Mouse (Mus musculus): ENCODE results near the gene Carhsp1. TPM values are rescaled to one million over a fixed set of nuclear protein-coding genes. Genes with fewer than 3 reads are reported as not detected.
A peak's percentile ranks its signal among the peaks of the same experiment; 100 is the strongest.

The Carhsp1 gene
- polyA plus RNA-seq, 1 experiment from 2014 or later: 200 TPM

- no peak for ATAC-seq
- Histone ChIP-seq H3K4me1 (replicated peaks; ENCODE audit: control insufficient read depth, insufficient read depth, low read length) (no peaks in the 10 kb centered on the region), H3K36me3 (ENCODE audit: control insufficient read depth, insufficient read depth) (peaks cover 39% of the 10 kb centered on the region), H3K4me2 (ENCODE audit: low read length) (no peak overlapping the region), H3K27me3 (replicated peaks; ENCODE audit: control insufficient read depth, insufficient read depth, low read length) (no peaks in the 10 kb centered on the region), H3K9ac (replicated peaks; ENCODE audit: low read depth, low read length) (no peak overlapping the region), H3K27ac (ENCODE audit: low read length) (no peak overlapping the region), H3K4me3 (replicated peaks; ENCODE audit: low read length) (no peak overlapping the region), H3K9me3 (ENCODE audit: control insufficient read depth, low read length) (no peaks in the 10 kb centered on the region)
- 91% methylated on average over 7 of the region's 7 CpGs for WGBS
These were observed 19.3 kb upstream of the Carhsp1 start for GRCm38 (mm10) chr16:8691206-8691605.

DNA sequence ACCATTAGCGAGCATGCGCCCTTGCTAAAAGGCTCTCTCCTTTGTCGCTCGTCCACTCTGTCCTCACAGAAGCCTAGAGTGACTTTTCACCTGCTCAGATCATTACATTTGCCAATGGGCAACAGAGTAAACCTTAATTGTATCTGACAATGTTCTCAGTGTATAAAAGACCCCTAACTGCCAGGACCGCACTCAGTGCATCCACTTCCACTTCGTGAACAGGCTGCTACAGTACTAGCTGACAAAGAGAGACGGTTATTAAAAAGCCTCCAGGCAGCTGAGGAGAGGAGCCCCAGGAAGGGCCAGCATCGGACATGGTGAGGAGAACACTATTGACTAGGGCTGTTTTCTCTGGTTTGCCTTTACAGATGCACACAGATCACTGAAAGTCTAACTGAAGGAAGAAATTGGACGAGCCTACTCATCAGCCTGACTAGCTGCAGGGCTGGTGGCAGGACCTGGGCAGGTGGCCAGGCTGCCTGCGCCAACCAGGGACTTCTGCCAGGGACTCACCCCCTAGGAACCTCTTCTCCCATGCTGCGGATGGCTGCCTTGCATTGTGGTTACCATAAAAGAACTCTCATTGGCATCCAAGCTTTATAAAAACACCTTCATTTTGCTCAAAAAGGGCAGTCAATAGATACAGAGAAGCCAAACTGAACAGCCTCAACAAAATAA lies 18.2 kb upstream of the Carhsp1 start:
- Histone ChIP-seq H3K9me3 (ENCODE audit: control insufficient read depth, low read length) (no peaks in the 10 kb centered on the region), H3K4me2 (ENCODE audit: low read length) (no peak overlapping the region), H3K9ac (replicated peaks; ENCODE audit: low read depth, low read length) (no peak overlapping the region), H3K4me1 (replicated peaks; ENCODE audit: control insufficient read depth, insufficient read depth, low read length) (no peaks in the 10 kb centered on the region), H3K36me3 (ENCODE audit: control insufficient read depth, insufficient read depth) (peaks cover 36% of the 10 kb centered on the region), H3K4me3 (replicated peaks; ENCODE audit: low read length) (no peak overlapping the region), H3K27me3 (replicated peaks; ENCODE audit: control insufficient read depth, insufficient read depth, low read length) (no peaks in the 10 kb centered on the region), H3K27ac (ENCODE audit: low read length) (no peak overlapping the region)
- 57% methylated on average over 11 of the region's 11 CpGs for WGBS
- peak; percentile 58 for ATAC-seq

- H3K4me3 ChIP-seq (replicated peaks; ENCODE audit: low read length): no peak overlapping the region
- no peaks in the 10 kb centered on the region for H3K27me3 ChIP-seq (replicated peaks; ENCODE audit: control insufficient read depth, insufficient read depth, low read length)
- no peak for ATAC-seq
- no peaks in the 10 kb centered on the region for H3K4me1 ChIP-seq (replicated peaks; ENCODE audit: control insufficient read depth, insufficient read depth, low read length)
- no peak overlapping the region for H3K9ac ChIP-seq (replicated peaks; ENCODE audit: low read depth, low read length)
- H3K4me2 ChIP-seq (ENCODE audit: low read length): no peak overlapping the region
- peaks cover 22% of the 10 kb centered on the region for H3K36me3 ChIP-seq (ENCODE audit: control insufficient read depth, insufficient read depth)
- H3K27ac ChIP-seq (ENCODE audit: low read length): no peak overlapping the region
- no peaks in the 10 kb centered on the region for H3K9me3 ChIP-seq (ENCODE audit: control insufficient read depth, low read length)
These were observed 15.7 kb upstream of the Carhsp1 start for GRCm38 (mm10) chr16:8687559-8688112.

DNA sequence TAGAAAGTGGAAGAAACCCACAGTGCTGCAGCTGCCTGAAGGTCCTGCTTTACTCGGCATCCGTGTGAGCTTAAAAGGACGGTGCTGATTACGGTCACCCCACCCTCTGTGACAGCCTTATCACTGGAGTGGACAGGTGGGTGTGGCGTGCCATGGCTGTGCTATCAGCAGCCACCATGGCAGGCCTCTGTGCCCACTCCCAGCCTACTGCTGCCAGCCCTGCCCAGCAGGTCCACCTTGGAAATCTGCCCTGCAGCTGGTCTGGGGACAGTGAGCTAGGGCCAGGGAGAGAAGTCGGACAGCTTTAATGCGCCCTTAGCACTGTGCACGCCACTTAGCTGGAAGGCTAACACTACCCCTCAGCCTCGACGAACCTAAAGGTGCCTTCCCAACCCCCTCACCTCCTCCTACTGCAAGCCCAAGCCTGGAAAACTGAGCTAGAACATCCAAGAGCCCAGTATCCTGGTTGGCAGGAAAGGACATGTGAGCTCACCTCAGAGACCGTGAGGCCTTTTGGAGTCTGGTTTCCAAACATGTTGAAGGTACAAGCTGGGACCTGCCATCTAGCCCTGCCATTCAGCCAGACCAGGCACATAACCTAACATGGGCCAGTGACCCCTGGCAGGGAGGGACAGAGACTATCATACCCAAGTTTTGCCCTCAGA lies 15.0 kb upstream of the Carhsp1 start:
- Histone ChIP-seq H3K27me3 (replicated peaks; ENCODE audit: control insufficient read depth, insufficient read depth, low read length) (no peaks in the 10 kb centered on the region), H3K9ac (replicated peaks; ENCODE audit: low read depth, low read length) (no peak overlapping the region), H3K4me2 (ENCODE audit: low read length) (no peak overlapping the region), H3K9me3 (ENCODE audit: control insufficient read depth, low read length) (no peaks in the 10 kb centered on the region), H3K4me3 (replicated peaks; ENCODE audit: low read length) (no peak overlapping the region), H3K4me1 (replicated peaks; ENCODE audit: control insufficient read depth, insufficient read depth, low read length) (no peaks in the 10 kb centered on the region), H3K36me3 (ENCODE audit: control insufficient read depth, insufficient read depth) (peaks cover 16% of the 10 kb centered on the region), H3K27ac (ENCODE audit: low read length) (no peak overlapping the region)
- WGBS: 84% methylated on average over 11 of the region's 11 CpGs
- no peak for ATAC-seq

DNA sequence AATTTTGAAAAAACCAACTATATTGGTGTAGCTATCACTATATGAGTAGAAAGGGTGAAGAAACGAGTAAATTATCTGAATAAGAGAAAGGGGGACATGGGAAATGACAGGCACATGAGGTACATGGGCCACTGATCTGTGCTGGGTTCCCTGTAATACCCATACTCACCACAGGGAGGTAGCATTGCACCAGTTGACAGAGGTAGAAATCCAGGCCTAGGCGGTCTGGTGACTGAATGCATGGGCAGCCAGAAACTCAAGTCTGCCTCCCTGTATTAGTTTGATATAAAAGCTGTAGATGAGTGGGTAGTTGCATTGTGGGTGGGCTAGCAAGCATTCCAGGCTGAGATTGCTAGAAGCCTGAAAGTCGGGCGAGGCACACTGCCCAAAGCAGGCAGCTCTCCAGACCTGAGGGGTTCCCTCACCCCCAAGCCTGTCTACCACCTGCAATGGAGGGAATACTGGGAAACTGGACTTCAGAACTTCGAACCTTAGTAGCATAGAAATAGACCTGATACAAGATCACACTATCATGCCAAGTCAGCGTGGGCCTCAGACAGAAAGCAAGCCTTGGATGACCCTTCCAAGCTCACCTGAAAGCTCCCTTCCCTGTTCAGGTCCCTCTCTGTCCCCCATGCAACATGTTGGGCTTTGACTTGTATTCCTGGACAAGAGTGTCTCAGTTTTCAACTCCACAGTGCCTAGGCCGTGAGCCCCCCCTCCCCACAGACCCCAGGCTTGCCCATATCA lies 14.3 kb upstream of the Carhsp1 start:
- Histone ChIP-seq H3K4me1 (replicated peaks; ENCODE audit: control insufficient read depth, insufficient read depth, low read length) (no peaks in the 10 kb centered on the region), H3K9me3 (ENCODE audit: control insufficient read depth, low read length) (no peaks in the 10 kb centered on the region), H3K36me3 (ENCODE audit: control insufficient read depth, insufficient read depth) (peaks cover 9% of the 10 kb centered on the region), H3K4me2 (ENCODE audit: low read length) (no peak overlapping the region), H3K27ac (ENCODE audit: low read length) (no peak overlapping the region), H3K27me3 (replicated peaks; ENCODE audit: control insufficient read depth, insufficient read depth, low read length) (no peaks in the 10 kb centered on the region), H3K4me3 (replicated peaks; ENCODE audit: low read length) (no peak overlapping the region), H3K9ac (replicated peaks; ENCODE audit: low read depth, low read length) (no peak overlapping the region)
- peak; percentile 51 for ATAC-seq
- 58% methylated on average over 7 of the region's 7 CpGs for WGBS

- no peak for ATAC-seq
- H3K27ac ChIP-seq (ENCODE audit: low read length): no peak overlapping the region
- H3K9ac ChIP-seq (replicated peaks; ENCODE audit: low read depth, low read length): no peak overlapping the region
- H3K4me1 ChIP-seq (replicated peaks; ENCODE audit: control insufficient read depth, insufficient read depth, low read length): no peaks in the 10 kb centered on the region
- H3K4me3 ChIP-seq (replicated peaks; ENCODE audit: low read length): no peak overlapping the region
- H3K36me3 ChIP-seq (ENCODE audit: control insufficient read depth, insufficient read depth): peaks cover 2% of the 10 kb centered on the region; the same call in 1 of the 2 replicates
- no peak overlapping the region for H3K4me2 ChIP-seq (ENCODE audit: low read length)
- 65% methylated on average over 4 of the region's 4 CpGs for WGBS
- H3K9me3 ChIP-seq (ENCODE audit: control insufficient read depth, low read length): no peaks in the 10 kb centered on the region
- no peaks in the 10 kb centered on the region for H3K27me3 ChIP-seq (replicated peaks; ENCODE audit: control insufficient read depth, insufficient read depth, low read length)
These were observed 13.1 kb upstream of the Carhsp1 start for GRCm38 (mm10) chr16:8685087-8685486.

GRCm38 (mm10) chr16:8680470-8680869 lies 8.5 kb upstream of the Carhsp1 start, which contains the start of gene Gm5767:
TSS of gene Gm5767 (plus strand) at chr16:8680770.
- Histone ChIP-seq H3K9me3 (ENCODE audit: control insufficient read depth, low read length) (no peaks in the 10 kb centered on the region), H3K4me3 (replicated peaks; ENCODE audit: low read length) (no peak within 1 kb of the TSS), H3K4me2 (ENCODE audit: low read length) (no peak within 1 kb of the TSS), H3K4me1 (replicated peaks; ENCODE audit: control insufficient read depth, insufficient read depth, low read length) (no peaks in the 10 kb centered on the region), H3K36me3 (ENCODE audit: control insufficient read depth, insufficient read depth) (no peaks in the 10 kb centered on the region), H3K27ac (ENCODE audit: low read length) (no peak within 1 kb of the TSS), H3K9ac (replicated peaks; ENCODE audit: low read depth, low read length) (no peak within 1 kb of the TSS), H3K27me3 (replicated peaks; ENCODE audit: control insufficient read depth, insufficient read depth, low read length) (no peaks in the 10 kb centered on the region)
- no peak for ATAC-seq
- WGBS: 68% methylated on average over 5 of the region's 5 CpGs

DNA sequence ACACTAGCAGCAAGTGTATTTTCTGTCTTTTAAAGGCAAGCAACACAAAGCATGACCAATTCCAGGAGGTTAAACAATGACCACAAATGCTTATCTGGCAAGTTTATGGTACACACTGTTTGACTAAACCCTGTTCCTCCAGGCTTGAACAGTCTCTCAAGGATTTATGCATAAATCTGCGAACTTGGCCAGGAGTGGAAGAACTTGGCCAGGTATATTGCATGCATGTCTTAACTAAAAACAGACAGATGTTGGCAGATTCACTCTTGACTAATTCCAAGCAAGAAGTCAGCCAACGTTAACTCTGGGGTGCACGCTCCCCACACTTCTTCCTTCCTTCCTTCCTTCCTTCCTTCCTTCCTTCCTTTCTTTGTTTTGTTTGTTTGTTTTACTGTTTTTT lies 7.8 kb upstream of the Carhsp1 start:
- Histone ChIP-seq H3K4me1 (replicated peaks; ENCODE audit: control insufficient read depth, insufficient read depth, low read length) (no peaks in the 10 kb centered on the region), H3K4me2 (ENCODE audit: low read length) (no peak overlapping the region), H3K36me3 (ENCODE audit: control insufficient read depth, insufficient read depth) (no peaks in the 10 kb centered on the region), H3K27ac (ENCODE audit: low read length) (no peak overlapping the region), H3K9me3 (ENCODE audit: control insufficient read depth, low read length) (no peaks in the 10 kb centered on the region), H3K9ac (replicated peaks; ENCODE audit: low read depth, low read length) (no peak overlapping the region), H3K4me3 (replicated peaks; ENCODE audit: low read length) (no peak overlapping the region), H3K27me3 (replicated peaks; ENCODE audit: control insufficient read depth, insufficient read depth, low read length) (no peaks in the 10 kb centered on the region)
- 81% methylated on average over 3 of the region's 3 CpGs for WGBS
- no peak for ATAC-seq

DNA sequence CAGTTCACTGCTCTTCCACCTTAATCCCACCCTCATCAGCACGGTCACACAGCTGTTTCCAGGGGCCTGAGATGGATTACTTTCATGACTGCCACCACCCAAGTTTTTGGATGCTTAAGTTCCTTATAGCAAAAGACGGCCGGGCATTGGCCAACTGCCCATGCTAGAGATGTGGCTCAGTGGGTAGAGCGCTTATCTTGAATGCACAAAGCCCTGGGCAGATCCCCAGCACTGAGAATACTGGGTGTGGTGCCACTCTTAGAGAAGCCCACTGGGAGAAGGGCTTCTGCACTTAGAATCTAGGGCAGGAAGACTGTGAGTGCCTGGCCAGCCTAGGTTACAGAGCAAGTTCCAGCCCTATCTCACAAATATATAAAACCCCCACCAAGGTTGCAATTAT lies 6.7 kb upstream of the Carhsp1 start:
- H3K4me3 ChIP-seq (replicated peaks; ENCODE audit: low read length): no peak overlapping the region
- no peaks in the 10 kb centered on the region for H3K27me3 ChIP-seq (replicated peaks; ENCODE audit: control insufficient read depth, insufficient read depth, low read length)
- no peaks in the 10 kb centered on the region for H3K4me1 ChIP-seq (replicated peaks; ENCODE audit: control insufficient read depth, insufficient read depth, low read length)
- ATAC-seq: no peak
- no peaks in the 10 kb centered on the region for H3K36me3 ChIP-seq (ENCODE audit: control insufficient read depth, insufficient read depth)
- no peaks in the 10 kb centered on the region for H3K9me3 ChIP-seq (ENCODE audit: control insufficient read depth, low read length)
- H3K27ac ChIP-seq (ENCODE audit: low read length): no peak overlapping the region
- WGBS: 85% methylated on average over 4 of the region's 4 CpGs
- H3K9ac ChIP-seq (replicated peaks; ENCODE audit: low read depth, low read length): no peak overlapping the region
- H3K4me2 ChIP-seq (ENCODE audit: low read length): no peak overlapping the region

Data from forebrain, embryonic 16.5 days (tissue).